Mouse (Mus musculus) neural tube, embryonic 15.5 days (tissue): ENCODE measurements around the gene 4921517D22Rik. TPM values are rescaled to one million over a fixed set of nuclear protein-coding genes. Genes with fewer than 3 reads are reported as not detected.

Experiments
- ATAC-seq: fragments of 200-750 bp; cut with Nextera tagmentation; 2 replicates; pipeline ENCODE4 v1.8.0; 2017; ENCODE audit warnings: mild to moderate bottlenecking, moderate TSS enrichment, moderate library complexity; ENCODE audit not compliant: low FRiP score
- H3K27ac ChIP-seq: fragments of 300-500 bp; sonication (generic); replicated peaks from 2 replicates; pipeline ENCODE4 v1.5.1; 2015; ENCODE audit warnings: mild to moderate bottlenecking, inconsistent platforms
- H3K27me3 ChIP-seq: fragments of 300-500 bp; sonication (generic); replicated peaks from 2 replicates; pipeline ENCODE4 v1.6.1; 2015; ENCODE audit warnings: inconsistent platforms
- H3K36me3 ChIP-seq: fragments of 300-500 bp; sonication (generic); 2 replicates; pipeline ENCODE4 v1.6.1; 2015; ENCODE audit warnings: inconsistent platforms
- H3K4me1 ChIP-seq: fragments of 300-500 bp; sonication (generic); 2 replicates; pipeline ENCODE4 v1.6.1; 2015; ENCODE audit warnings: inconsistent platforms
- H3K4me2 ChIP-seq: fragments of 300-500 bp; sonication (generic); 2 replicates; pipeline ENCODE4 v1.6.1; 2015; ENCODE audit warnings: inconsistent platforms, mild to moderate bottlenecking, moderate library complexity
- H3K4me3 ChIP-seq: fragments of 300-500 bp; sonication (generic); replicated peaks from 2 replicates; pipeline ENCODE4 v1.5.1; 2015; ENCODE audit warnings: mild to moderate bottlenecking, inconsistent platforms
- H3K9ac ChIP-seq: fragments of 300-500 bp; sonication (generic); replicated peaks from 2 replicates; pipeline ENCODE4 v1.6.1; 2015; ENCODE audit warnings: mild to moderate bottlenecking, inconsistent platforms
- H3K9me3 ChIP-seq: fragments of 300-500 bp; sonication (generic); replicated peaks from 2 replicates; pipeline ENCODE4 v1.6.1; 2016; ENCODE audit warnings: inconsistent platforms
- WGBS: fragments of 180-500 bp; shearing (Covaris S2); methylation state at CpG from one replicate; pipeline ENCODE4 v1.1.7; 2015; ENCODE audit warnings: mixed read lengths; 5-methylcytosine and 5-hydroxymethylcytosine counted together
- polyA plus RNA-seq: library from polyadenylated mRNA; unstranded; fragments of >200 nt; fragmentation: Nextera tagmentation; extraction: Ambion mirVana; gene quantifications from 2 replicates; pipeline ENCODE4 v1.2.1, GENCODE M21; 2015

The 4921517D22Rik gene
- polyA plus RNA-seq, 1 experiment from 2014 or later: not detected

DNA sequence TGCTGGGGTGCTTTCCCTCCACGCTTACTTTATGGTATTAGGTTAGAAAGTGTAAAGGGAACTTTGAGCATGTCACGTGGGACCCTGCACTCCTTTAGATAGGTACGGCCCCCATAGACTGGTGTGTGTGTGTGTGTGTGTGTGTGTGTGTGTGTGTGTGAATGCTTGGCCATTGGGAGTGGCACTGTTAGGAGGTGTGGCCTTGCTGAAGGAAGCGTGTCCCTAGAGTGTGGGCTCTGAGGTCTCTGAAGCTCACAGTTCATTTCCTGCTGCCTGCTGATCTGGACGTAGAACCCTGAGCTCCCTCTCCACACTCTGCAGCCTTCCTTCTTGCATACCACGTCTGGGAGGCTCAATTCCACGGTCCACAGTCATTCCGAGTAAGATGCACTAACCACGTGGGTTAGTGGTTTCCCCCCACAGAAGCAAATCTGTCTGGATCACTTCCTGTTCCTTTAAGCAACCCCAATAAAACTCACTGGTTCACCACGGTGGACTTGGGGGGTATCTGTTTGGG, 37.5 kb downstream of the 4921517D22Rik start:
- peak overlapping the region; percentile 51 for H3K27ac ChIP-seq
- H3K36me3 ChIP-seq: no peaks in the 10 kb centered on the region
- no peak overlapping the region for H3K4me3 ChIP-seq
- H3K9me3 ChIP-seq: no peaks in the 10 kb centered on the region
- H3K4me2 ChIP-seq: no peak overlapping the region
- H3K27me3 ChIP-seq: no peaks in the 10 kb centered on the region
- 58% methylated on average over 10 of the region's 10 CpGs for WGBS
- H3K4me1 ChIP-seq: peaks cover 22% of the 10 kb centered on the region
- H3K9ac ChIP-seq: no peak overlapping the region
- no peak for ATAC-seq

DNA sequence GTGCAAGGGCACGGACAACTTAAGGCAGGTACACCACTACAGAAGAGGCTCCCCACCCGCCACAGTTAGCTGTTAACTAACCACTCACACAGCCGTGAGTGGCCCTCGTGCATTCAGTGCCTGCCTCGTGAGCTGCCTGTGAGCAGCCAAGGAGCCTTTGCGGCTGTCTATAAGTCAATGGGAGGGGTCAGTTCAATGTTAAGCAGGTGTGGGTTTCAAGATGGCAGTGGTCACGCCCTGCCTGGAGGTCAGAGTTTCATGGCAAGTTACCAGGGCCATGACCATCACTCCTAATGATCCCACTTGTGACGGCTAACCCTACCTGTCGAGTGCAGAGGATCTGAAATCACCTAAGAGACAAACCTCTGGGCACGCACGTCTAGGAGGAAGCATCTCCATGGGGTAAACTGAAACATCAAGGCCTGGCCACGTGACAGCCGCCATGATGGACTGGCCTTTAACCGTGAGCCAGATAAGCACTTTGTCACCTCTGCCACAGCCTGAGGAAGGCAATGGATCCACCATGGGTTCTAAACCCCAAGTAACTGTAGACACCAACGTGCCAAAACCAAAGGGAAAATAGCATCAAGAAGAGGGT, 38.1 kb downstream of the 4921517D22Rik start:
- H3K4me1 ChIP-seq: peaks cover 22% of the 10 kb centered on the region
- no peaks in the 10 kb centered on the region for H3K9me3 ChIP-seq
- no peak overlapping the region for H3K9ac ChIP-seq
- H3K4me2 ChIP-seq: no peak overlapping the region
- ATAC-seq: no peak
- H3K36me3 ChIP-seq: no peaks in the 10 kb centered on the region
- no peaks in the 10 kb centered on the region for H3K27me3 ChIP-seq
- H3K27ac ChIP-seq: no peak overlapping the region
- no peak overlapping the region for H3K4me3 ChIP-seq
- WGBS: 93% methylated on average over 15 of the region's 15 CpGs

DNA sequence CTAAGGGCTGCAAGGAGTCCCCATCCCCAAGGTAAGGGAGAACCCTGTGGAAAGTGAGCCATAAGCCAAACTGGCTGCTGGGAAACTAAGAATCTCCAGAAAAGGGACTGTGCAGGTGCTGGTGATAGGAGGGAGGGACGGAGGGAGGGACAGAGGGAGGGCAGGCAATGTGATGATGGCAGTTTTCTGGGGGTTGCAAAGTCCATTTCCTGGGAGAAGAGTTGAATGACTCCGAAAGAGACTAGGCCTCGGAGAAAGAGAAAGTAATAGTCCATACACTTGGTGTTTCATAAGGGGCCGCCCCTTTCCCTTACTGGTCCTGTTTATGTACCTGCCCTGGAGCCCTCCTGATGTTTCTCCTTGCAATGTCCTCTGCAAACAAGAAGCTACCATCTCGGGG, 39.4 kb downstream of the 4921517D22Rik start:
- no peak overlapping the region for H3K4me2 ChIP-seq
- H3K9ac ChIP-seq: no peak overlapping the region
- WGBS: 95% methylated on average over 5 of the region's 5 CpGs
- H3K36me3 ChIP-seq: 0 out of 2 replicates have a peak, but pooled peaks cover 5% of the 10 kb centered on the region
- no peak for ATAC-seq
- H3K4me1 ChIP-seq: peaks cover 22% of the 10 kb centered on the region
- no peaks in the 10 kb centered on the region for H3K27me3 ChIP-seq
- no peaks in the 10 kb centered on the region for H3K9me3 ChIP-seq
- H3K27ac ChIP-seq: no peak overlapping the region
- H3K4me3 ChIP-seq: no peak overlapping the region

DNA sequence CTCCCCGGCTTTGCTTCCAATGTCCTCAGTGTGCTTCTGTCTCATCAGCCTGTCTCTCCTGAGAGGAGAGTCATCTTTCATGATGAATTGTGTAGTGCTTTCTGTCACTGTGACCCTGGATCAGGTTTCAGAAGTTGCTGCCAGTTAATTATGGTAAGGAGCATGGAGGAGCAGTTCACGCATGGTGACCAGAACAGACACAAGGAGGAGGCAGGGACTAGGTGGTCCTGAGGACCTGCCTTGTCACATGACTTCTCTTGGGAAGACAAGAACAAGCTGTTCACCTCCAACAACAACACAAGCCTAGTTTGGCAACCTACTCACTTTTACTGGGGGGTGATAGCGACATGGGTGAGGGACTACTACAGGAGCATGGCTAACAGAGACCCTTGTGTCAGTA, 40.8 kb downstream of the 4921517D22Rik start:
- Histone ChIP-seq H3K9ac (no peak overlapping the region), H3K27ac (no peak overlapping the region), H3K4me2 (no peak overlapping the region), H3K4me1 (peaks cover 22% of the 10 kb centered on the region), H3K36me3 (0 out of 2 replicates have a peak, but pooled peaks cover 5% of the 10 kb centered on the region), H3K4me3 (no peak overlapping the region), H3K9me3 (no peaks in the 10 kb centered on the region), H3K27me3 (no peaks in the 10 kb centered on the region)
- WGBS: 56% methylated on average over 3 of the region's 3 CpGs
- ATAC-seq: no peak

DNA sequence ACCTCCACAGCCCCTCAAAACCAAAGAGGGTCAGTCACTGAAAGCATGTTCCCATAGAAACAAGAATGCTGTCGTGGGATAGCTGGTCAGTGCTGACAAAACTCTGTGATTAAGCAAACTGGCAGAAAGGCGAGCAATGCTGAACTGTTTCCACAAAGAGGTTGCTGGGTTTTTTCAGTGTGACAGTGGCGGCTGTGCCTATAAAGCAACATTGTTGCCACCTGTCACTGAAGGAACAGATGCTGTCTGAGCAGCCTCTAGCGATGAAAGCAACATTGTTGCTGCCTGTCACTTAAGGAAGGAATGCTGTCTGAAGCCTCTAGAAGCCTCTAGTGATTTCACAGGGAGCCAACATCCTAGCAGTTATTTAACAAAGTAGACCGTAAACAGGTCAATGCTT, 41.3 kb downstream of the 4921517D22Rik start:
- peaks cover 22% of the 10 kb centered on the region for H3K4me1 ChIP-seq
- no peaks in the 10 kb centered on the region for H3K9me3 ChIP-seq
- WGBS: 20% methylated on average over 5 of the region's 5 CpGs
- 0 out of 2 replicates have a peak overlapping the region, but pooled peaks have one; percentile 17 for H3K9ac ChIP-seq
- H3K27ac ChIP-seq: no peak overlapping the region
- H3K27me3 ChIP-seq: no peaks in the 10 kb centered on the region
- H3K4me3 ChIP-seq: no peak overlapping the region
- H3K4me2 ChIP-seq: no peak overlapping the region
- ATAC-seq: no peak; the same call in 1 of the 2 replicates
- 0 out of 2 replicates have a peak, but pooled peaks cover 5% of the 10 kb centered on the region for H3K36me3 ChIP-seq

DNA sequence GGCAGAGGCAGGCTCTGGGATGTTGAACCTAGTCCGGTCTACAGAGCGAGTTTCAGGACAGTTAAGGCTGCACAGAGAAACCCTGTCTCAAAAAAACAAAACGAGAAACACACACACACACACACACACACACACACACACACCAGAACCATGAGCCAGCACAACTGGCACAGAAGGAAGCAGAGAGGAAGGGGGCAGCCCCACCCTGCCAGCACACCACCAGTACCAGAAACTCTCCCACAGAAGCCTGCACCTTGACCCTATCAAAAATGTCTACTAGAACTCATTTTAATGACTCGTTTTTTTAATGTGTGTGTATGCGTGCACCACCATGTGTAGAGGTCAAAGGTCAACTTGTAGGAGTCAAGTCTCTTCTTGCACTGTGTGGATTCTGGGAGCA, 44.1 kb downstream of the 4921517D22Rik start:
- H3K9ac ChIP-seq: no peak overlapping the region
- 85% methylated on average over 5 of the region's 5 CpGs for WGBS
- H3K9me3 ChIP-seq: no peaks in the 10 kb centered on the region
- H3K4me2 ChIP-seq: no peak overlapping the region
- peaks cover 12% of the 10 kb centered on the region for H3K4me1 ChIP-seq
- H3K36me3 ChIP-seq: peaks cover 7% of the 10 kb centered on the region; the same call in 1 of the 2 replicates
- no peak overlapping the region for H3K4me3 ChIP-seq
- H3K27me3 ChIP-seq: no peaks in the 10 kb centered on the region
- H3K27ac ChIP-seq: no peak overlapping the region
- no peak for ATAC-seq

DNA sequence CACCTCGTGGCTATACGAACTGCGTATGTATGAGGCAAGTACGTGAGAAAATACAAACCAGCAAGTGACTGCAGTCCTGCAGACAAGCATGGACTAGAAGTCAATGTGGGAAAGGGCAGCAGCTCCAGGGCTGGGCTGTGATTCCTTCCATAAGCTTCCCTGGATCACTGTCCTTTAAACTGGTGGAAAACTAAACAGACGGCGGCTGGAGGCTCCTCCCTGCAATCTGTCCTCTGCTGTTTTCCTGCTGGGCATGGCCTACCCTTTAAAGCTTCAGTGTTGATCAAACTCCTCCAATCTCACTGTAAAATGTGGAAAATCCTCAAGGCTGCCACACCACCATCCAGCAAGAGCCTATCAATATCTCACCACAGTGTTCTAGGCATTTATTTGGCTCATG, 45.3 kb downstream of the 4921517D22Rik start:
- Histone ChIP-seq H3K9me3 (no peaks in the 10 kb centered on the region), H3K4me2 (no peak overlapping the region), H3K4me1 (peaks cover 11% of the 10 kb centered on the region), H3K36me3 (peaks cover 7% of the 10 kb centered on the region; the same call in 1 of the 2 replicates), H3K9ac (no peak overlapping the region), H3K27ac (no peak overlapping the region), H3K4me3 (no peak overlapping the region), H3K27me3 (no peaks in the 10 kb centered on the region)
- ATAC-seq: no peak
- WGBS: 90% methylated on average over 6 of the region's 6 CpGs

DNA sequence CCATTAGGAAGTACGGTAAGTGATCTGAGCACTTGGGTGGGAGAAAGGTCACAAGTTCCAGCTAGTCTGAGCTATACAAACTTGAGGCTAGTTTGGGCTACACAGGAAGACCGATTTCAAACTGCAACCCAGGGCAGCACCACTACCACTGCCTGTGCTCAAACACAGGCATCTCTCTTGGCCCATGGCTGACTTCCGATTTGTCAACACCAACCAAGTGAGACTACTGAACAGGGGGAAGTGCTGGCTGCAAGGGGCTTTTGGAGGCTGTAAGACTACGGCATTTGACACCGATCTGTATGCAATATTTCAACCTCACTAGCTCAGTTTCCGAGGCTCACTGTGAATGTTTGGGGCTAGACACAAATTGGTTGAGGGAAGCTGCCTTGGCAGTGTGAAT, 46.4 kb downstream of the 4921517D22Rik start:
- peaks cover 2% of the 10 kb centered on the region; the same call in 1 of the 2 replicates for H3K4me1 ChIP-seq
- H3K9me3 ChIP-seq: no peaks in the 10 kb centered on the region
- H3K4me2 ChIP-seq: no peak overlapping the region
- H3K27me3 ChIP-seq: no peaks in the 10 kb centered on the region
- WGBS: 92% methylated on average over 6 of the region's 6 CpGs
- ATAC-seq: no peak
- H3K36me3 ChIP-seq: peaks cover 7% of the 10 kb centered on the region
- H3K4me3 ChIP-seq: no peak overlapping the region
- no peak overlapping the region for H3K27ac ChIP-seq
- no peak overlapping the region for H3K9ac ChIP-seq

DNA sequence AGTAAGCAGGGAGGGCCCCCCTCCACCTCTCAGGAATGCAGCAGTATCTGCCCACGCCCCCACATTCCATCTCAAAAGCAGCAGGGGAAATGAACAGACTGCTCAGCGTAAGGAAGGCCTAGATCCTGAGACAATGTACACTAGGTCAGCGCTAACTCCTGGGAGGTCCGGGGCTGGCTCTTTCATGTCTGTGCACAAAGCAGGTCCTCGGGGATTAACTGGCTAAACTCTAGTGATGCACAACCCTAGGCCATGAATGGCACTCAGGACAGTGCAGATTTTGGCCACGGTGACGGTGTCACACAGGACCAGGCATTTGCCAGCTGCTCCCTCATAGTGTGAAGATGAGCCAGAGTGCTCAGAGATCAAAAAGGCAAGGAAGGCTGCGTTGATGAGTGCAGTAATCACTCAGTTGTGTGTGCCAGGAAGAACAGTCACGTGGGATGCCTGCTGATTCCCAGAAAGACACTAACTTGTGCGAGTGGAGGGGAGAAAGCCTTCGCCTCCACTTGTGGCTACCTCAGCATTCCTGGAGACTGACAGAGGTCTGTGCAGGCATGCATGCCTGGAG, 47.1 kb downstream of the 4921517D22Rik start:
- Histone ChIP-seq H3K4me3 (no peak overlapping the region), H3K4me2 (no peak overlapping the region), H3K9ac (no peak overlapping the region), H3K4me1 (no peaks in the 10 kb centered on the region), H3K36me3 (peaks cover 7% of the 10 kb centered on the region), H3K27ac (no peak overlapping the region), H3K27me3 (no peaks in the 10 kb centered on the region), H3K9me3 (no peaks in the 10 kb centered on the region)
- WGBS: 69% methylated on average over 11 of the region's 11 CpGs
- no peak for ATAC-seq

DNA sequence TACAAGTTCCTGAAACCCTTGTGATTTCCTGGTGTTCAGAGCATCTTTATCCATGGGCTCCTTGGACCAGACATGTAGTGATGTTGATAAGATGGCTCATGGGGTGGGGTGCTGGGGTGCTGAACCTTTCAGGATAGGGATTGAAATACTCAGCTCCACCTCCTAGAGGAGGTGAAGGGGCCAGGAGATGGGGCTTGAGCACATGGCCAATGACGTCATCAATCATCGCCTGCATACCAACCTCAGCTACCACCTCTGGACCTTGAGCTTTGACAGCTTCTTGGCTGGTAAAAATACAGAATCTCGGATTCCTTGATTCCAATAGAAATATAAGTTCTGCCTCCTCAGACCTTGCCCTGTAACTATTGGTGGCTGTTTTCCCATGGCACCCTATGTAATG, 48.4 kb downstream of the 4921517D22Rik start:
- Histone ChIP-seq H3K9me3 (no peaks in the 10 kb centered on the region), H3K27ac (no peak overlapping the region), H3K4me3 (no peak overlapping the region), H3K4me1 (no peaks in the 10 kb centered on the region), H3K27me3 (no peaks in the 10 kb centered on the region), H3K4me2 (no peak overlapping the region), H3K36me3 (peaks cover 14% of the 10 kb centered on the region), H3K9ac (no peak overlapping the region)
- 93% methylated on average over 3 of the region's 3 CpGs for WGBS
- ATAC-seq: no peak

DNA sequence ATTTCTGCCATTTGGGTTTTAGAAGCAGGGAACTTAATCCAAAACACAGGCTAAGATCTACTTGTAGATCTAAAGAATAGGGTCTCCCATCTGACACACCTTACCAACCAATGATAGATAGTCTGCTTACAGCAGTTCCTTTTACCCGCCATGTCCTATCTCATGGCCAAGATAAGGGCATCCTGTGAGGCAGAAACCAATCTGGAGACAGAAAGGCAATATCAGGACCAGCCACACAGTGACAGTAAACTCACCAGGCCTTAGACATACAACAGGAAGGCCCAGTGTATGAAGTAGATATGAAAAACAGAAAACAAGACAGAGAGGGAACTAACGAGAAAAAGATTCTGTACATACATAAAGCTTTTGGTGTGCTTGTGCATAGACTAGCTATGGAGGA, 51.1 kb downstream of the 4921517D22Rik start:
- H3K27ac ChIP-seq: no peak overlapping the region
- no peaks in the 10 kb centered on the region for H3K27me3 ChIP-seq
- H3K4me2 ChIP-seq: no peak overlapping the region
- WGBS: 91% methylated on average over 2 of the region's 2 CpGs
- H3K9me3 ChIP-seq: no peaks in the 10 kb centered on the region
- H3K36me3 ChIP-seq: peaks cover 14% of the 10 kb centered on the region
- H3K4me1 ChIP-seq: no peaks in the 10 kb centered on the region
- no peak overlapping the region for H3K4me3 ChIP-seq
- ATAC-seq: no peak
- no peak overlapping the region for H3K9ac ChIP-seq

DNA sequence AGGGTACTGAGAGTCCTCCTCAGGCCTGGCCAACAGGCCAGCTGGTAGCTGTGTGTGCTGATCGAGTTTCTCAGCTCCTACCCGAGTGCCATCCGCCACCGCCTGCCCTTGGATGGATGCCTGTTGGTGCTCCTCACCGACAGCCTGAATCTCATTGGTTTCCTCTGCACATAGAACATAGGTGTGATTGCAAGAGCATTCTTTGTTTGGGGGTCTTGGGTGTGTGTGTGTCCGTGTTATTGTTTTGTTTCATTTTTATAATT, 53.8 kb downstream of the 4921517D22Rik start:
- WGBS: 90% methylated on average over 6 of the region's 6 CpGs
- H3K9me3 ChIP-seq: no peaks in the 10 kb centered on the region
- H3K4me2 ChIP-seq: no peak overlapping the region
- H3K27me3 ChIP-seq: no peaks in the 10 kb centered on the region
- H3K4me1 ChIP-seq: no peaks in the 10 kb centered on the region
- no peak overlapping the region for H3K4me3 ChIP-seq
- H3K9ac ChIP-seq: no peak overlapping the region
- no peak for ATAC-seq
- peaks cover 33% of the 10 kb centered on the region for H3K36me3 ChIP-seq
- no peak overlapping the region for H3K27ac ChIP-seq
